Mouse (Mus musculus): ENCODE measurements around the gene Borcs6. TPM values are rescaled to one million over a fixed set of nuclear protein-coding genes. Genes with fewer than 3 reads are reported as not detected.

The Borcs6 gene
- polyA plus RNA-seq, 1 experiment from 2014 or later = 11.1 TPM

DNA sequence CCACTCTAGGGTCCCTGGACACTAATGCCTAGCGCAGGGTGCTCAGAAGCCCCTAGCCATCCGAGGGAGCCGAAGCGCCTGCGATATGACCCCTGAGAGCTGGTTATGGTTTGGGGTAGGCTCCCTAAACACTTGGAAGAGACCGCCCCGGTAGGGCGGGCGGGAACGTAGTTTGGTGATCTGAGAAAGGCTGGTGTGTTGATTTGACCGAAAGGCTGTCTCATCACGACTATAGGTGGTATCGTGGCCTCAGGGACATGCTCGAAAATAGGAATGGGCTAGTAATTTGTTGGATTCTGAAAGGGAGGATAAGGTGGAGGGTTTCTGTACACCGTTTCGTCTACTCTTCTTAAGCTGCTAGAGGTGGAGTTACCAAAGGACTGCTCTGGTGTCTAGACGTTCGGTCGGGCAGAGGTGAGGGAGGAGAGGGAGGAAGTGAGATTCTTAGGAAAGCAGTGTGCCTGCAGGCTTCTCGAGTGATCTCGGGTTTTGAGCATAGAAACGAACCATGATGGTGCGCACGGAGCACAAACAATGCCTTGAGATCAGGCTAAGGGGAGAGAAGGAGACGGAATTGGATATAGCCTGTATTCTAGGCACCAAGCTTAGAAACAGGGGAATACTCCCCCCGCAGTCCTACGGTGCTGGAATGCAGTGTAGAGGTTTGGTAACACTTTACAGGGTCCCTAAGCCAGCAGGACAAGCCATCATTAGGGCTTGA, 36.2 kb downstream of the Borcs6 start:
- H3K9ac ChIP-seq = peak overlapping the region; percentile 53
- no peak for ATAC-seq (ENCODE audit: low FRiP score)
- WGBS = 4% methylated on average over 27 of the region's 27 CpGs
- peaks cover 67% of the 10 kb centered on the region for H3K4me1 ChIP-seq
- no peaks in the 10 kb centered on the region for H3K9me3 ChIP-seq
- H3K27ac ChIP-seq = peak overlapping the region; percentile 63
- peak overlapping the region; percentile 45 for H3K4me3 ChIP-seq (replicated peaks)
- H3K27me3 ChIP-seq = no peaks in the 10 kb centered on the region
- H3K4me2 ChIP-seq = peak overlapping the region; percentile 72
- peaks cover 12% of the 10 kb centered on the region for H3K36me3 ChIP-seq (replicated peaks)

DNA sequence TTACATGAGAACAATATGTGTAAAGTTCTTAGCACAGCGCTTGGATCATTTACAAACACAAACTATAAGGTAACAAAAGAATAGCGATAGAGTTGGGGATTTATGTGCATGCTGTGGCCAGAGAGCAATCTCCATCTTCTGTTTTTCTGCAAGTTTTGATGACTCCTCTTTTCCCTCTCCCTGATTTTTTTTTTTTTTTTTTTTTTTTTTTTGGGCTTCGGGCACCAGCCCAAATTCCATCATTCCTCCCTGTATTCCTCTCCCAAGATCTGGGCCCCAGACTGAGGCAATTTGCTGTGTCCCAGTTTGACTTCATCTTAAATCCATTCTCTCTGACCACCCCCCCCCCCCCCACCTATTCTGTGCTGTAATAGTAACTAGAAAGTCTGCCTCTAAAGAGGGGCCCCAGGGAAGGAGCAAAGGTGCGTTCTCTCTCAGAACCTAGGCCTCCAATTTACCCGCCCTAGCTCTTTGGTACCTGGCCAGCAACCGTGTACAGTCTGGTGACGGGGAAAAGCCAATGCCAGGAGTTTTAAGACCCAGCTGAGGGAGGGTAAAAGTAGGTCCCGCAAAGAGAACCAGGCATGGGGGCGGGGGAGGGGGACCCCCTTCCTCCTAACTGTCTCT, 37.0 kb downstream of the Borcs6 start:
- Histone ChIP-seq H3K36me3 (replicated peaks) (peaks cover 14% of the 10 kb centered on the region), H3K27me3 (no peaks in the 10 kb centered on the region), H3K9ac (peak overlapping the region; percentile 44), H3K9me3 (no peaks in the 10 kb centered on the region), H3K4me2 (peak overlapping the region; percentile 72), H3K4me3 (replicated peaks) (peak overlapping the region; percentile 45), H3K27ac (peak overlapping the region; percentile 87), H3K4me1 (peaks cover 69% of the 10 kb centered on the region)
- ATAC-seq (ENCODE audit: low FRiP score) = no peak
- 12% methylated on average over 9 of the region's 9 CpGs for WGBS

DNA sequence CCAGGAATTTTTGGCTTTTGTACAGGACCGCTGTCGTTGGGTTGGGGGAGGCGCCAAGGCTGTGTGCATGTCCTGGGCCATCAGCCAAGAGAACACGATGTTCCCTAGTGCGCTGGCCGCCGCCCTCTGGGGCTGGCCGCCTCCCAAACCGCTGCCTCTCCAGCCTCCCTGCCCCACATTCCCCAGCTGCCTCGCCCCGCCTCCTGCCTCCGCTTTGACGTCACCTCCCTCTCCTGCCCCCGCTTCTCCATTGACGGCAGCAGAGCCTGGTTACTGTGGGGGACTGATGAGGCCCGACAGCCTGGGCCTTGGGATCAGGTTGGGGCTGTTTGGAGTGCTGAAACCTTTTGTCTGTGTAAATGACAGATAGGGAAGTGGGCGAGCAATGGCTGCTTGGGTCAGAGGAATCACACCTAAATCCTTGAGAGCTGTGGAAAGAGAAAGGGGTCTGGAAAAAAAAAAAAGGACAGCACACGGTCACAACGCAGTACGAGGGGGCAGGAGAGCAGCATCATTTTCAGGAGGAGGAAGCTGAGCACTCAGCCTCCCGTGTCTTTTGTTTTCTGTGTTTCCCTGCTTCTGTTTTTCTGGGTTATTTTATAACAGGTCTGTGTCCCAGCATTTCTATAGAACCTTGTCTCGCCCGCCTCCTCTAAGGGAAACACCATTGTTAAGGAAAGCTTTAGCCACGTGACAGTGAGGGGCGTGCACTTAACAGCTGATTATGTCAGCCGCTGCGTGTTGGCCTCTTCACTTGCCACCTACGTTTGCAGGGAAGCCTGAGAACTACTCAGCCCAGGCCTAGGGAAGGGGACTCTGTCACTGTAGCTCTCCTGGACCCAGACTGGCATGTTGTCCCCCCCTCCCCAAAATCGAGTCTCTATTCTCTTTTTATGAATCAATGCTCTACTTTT, 37.7 kb downstream of the Borcs6 start:
- H3K27ac ChIP-seq = peak overlapping the region; percentile 87
- peak overlapping the region; percentile 44 for H3K9ac ChIP-seq
- H3K4me3 ChIP-seq (replicated peaks) = peak overlapping the region; percentile 29
- no peaks in the 10 kb centered on the region for H3K9me3 ChIP-seq
- peaks cover 16% of the 10 kb centered on the region for H3K36me3 ChIP-seq (replicated peaks)
- H3K4me2 ChIP-seq = peak overlapping the region; percentile 72
- peaks cover 69% of the 10 kb centered on the region for H3K4me1 ChIP-seq
- H3K27me3 ChIP-seq = no peaks in the 10 kb centered on the region
- WGBS = 2% methylated on average over 29 of the region's 29 CpGs
- ATAC-seq (ENCODE audit: low FRiP score) = peak; percentile 15; the same call in 1 of the 2 replicates

DNA sequence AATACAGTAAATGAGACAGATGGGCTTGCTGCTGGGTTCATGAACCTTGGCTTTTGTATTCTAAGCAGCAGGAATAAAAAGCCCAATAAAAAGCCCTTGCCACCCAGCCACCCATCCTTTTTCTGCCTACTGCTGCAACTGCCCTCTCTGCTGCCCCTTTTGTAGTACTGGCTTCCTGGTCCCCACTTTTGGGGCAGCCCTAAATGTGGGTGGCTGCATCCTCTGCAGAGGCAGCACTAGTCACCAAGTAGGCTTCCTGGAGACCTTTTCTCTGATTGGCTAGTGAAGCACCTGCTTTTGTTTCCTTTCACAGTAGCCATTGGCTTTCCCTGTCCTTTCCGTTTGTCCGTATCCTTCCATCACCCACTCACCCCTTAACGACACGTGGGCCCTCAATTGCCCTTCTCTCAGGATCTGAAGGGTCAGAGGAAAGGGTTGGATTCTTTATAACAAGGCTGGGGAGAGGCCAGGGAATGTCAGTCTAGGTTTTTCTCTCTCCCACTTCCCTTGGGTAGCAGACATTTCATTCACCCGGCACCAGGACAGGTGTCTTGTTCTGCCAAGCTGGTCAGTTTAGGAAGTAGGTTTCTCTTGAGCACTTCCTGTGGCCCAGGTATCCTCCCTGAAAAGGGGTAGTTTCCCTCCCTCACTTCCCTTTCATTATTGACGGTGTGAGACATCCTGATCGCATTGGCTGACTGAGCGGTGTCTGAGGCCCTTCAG, 38.7 kb downstream of the Borcs6 start:
- peak overlapping the region; percentile 87 for H3K27ac ChIP-seq
- H3K4me3 ChIP-seq (replicated peaks) = peak overlapping the region; percentile 50
- peaks cover 69% of the 10 kb centered on the region for H3K4me1 ChIP-seq
- peaks cover 26% of the 10 kb centered on the region for H3K36me3 ChIP-seq (replicated peaks)
- no peaks in the 10 kb centered on the region for H3K27me3 ChIP-seq
- no peak for ATAC-seq (ENCODE audit: low FRiP score)
- no peaks in the 10 kb centered on the region for H3K9me3 ChIP-seq
- WGBS = 15% methylated on average over 8 of the region's 8 CpGs
- H3K9ac ChIP-seq = peak overlapping the region; percentile 44; the same call in 1 of the 2 replicates
- H3K4me2 ChIP-seq = peak overlapping the region; percentile 72

DNA sequence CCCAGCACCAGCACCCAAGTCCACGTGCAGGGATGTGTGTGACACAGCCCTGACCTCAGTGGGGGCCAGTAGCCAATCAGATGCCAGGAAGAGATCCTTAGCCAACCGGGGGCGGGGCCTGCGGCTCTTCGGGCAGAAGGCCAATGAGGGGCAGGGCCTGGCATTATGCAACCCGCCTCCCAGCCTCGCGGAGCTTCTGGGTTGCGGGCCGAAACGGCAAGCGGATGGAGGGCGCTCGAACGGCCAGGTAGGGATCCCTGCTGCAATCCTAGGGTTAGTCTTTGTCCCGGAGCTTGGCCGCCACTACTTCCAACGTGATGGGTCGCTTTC, 39.2 kb downstream of the Borcs6 start:
- H3K9ac ChIP-seq = peak overlapping the region; percentile 44
- no peaks in the 10 kb centered on the region for H3K9me3 ChIP-seq
- 1% methylated on average over 19 of the region's 19 CpGs for WGBS
- peaks cover 31% of the 10 kb centered on the region for H3K36me3 ChIP-seq (replicated peaks)
- H3K27ac ChIP-seq = peak overlapping the region; percentile 87
- peak overlapping the region; percentile 50 for H3K4me3 ChIP-seq (replicated peaks)
- H3K4me2 ChIP-seq = peak overlapping the region; percentile 72
- peak; percentile 54 for ATAC-seq (ENCODE audit: low FRiP score)
- no peaks in the 10 kb centered on the region for H3K27me3 ChIP-seq
- H3K4me1 ChIP-seq = peaks cover 69% of the 10 kb centered on the region

DNA sequence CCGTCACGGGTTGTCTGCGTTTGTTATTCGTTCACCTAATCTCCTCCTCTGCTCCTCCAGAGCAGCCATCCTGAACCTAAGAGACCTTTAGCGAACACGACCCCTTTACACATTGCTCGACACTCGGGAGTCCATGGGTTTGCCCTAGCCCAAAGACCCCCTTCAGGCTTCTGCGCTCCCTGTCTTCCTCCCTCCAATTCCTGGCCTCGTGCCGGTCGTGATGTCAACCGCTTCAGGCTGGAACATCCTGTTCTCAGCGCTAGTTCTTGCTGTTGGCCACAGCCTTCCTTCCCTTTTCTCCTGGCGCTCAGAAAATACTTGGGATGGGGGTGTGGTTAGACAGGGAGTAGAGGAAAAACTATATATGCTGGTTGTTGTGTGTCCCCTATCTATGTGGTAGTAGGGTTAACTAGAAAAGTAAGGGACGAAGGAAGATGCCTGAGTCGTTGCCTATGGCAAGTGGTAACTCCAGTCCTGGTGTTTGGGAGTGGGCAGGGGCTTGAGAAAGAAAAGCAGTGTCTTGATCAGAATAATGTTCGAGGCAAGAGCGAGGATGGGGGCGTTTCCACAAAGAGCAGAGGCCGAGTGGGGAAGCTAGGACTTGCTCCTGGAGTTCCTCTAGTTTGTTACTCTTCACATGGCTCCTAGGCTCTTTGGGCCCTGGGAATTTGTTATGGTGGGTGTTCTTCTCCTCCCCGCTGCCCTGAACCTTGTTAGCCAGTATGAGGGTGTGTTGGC, 39.8 kb downstream of the Borcs6 start:
- no peak for ATAC-seq (ENCODE audit: low FRiP score)
- H3K27me3 ChIP-seq = no peaks in the 10 kb centered on the region
- H3K27ac ChIP-seq = peak overlapping the region; percentile 87
- H3K9me3 ChIP-seq = no peaks in the 10 kb centered on the region
- peaks cover 64% of the 10 kb centered on the region for H3K4me1 ChIP-seq
- peak overlapping the region; percentile 50 for H3K4me3 ChIP-seq (replicated peaks)
- peaks cover 37% of the 10 kb centered on the region for H3K36me3 ChIP-seq (replicated peaks)
- under 1% methylated on average over 22 of the region's 22 CpGs for WGBS
- H3K4me2 ChIP-seq = peak overlapping the region; percentile 72
- peak overlapping the region; percentile 44 for H3K9ac ChIP-seq

DNA sequence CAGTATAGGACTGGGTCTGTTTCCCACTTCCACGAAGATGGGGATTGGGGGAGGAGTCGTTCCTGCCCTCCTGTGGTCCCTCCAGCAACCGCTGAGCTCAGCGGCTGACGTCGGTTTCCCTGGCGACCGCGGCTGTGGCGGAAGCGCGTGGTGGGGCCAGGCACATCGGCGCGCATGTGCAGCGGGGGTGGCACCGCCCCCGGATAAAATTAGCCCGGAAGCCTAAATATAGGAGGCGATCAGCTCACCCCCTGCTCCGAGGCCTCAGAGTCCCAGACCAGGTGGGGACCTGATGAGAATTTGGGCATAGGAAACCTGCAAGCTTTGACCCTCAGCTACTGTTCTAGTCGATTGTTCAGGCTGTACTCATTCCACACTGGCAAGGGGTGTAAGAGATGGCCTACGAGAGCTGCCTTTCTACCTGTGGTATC, 40.4 kb downstream of the Borcs6 start:
- peak overlapping the region; percentile 87 for H3K27ac ChIP-seq
- WGBS = under 1% methylated on average over 23 of the region's 23 CpGs

DNA sequence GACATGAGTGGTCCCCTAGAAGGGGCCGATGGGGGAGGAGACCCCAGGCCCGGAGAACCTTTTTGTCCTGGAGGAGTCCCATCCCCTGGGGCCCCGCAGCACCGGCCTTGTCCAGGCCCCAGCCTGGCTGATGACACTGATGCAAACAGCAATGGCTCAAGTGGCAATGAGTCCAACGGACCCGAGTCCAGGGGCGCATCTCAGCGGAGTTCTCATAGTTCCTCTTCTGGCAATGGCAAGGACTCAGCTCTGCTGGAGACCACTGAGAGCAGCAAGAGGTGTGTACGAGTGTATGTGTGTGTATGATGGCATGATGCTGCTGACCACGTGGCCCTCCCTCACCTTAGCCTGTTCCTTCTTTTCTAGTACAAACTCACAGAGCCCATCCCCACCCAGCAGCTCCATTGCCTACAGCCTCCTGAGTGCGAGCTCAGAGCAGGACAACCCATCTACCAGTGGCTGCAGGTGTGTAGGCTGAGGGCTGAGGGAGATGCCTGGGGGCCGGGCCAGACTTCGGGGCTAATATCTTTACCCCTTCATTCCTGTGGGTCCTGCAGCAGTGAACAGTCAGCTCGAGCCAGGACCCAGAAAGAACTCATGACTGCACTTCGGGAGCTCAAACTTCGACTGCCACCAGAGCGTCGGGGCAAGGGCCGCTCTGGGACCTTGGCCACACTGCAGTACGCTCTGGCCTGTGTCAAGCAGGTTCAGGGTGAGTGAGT, 41.3 kb downstream of the Borcs6 start:
- Histone ChIP-seq H3K36me3 (replicated peaks) (peaks cover 52% of the 10 kb centered on the region), H3K27ac (no peak overlapping the region), H3K4me3 (replicated peaks) (peak overlapping the region; percentile 50; the same call in 1 of the 2 replicates), H3K4me1 (peaks cover 53% of the 10 kb centered on the region), H3K9ac (peak overlapping the region; percentile 44), H3K9me3 (no peaks in the 10 kb centered on the region), H3K4me2 (peak overlapping the region; percentile 72), H3K27me3 (no peaks in the 10 kb centered on the region)
- WGBS = 90% methylated on average over 20 of the region's 20 CpGs
- no peak for ATAC-seq (ENCODE audit: low FRiP score)

More for the DNA sequence above, 40.4 kb downstream of the Borcs6 start:
- H3K9ac ChIP-seq = peak overlapping the region; percentile 44
- no peaks in the 10 kb centered on the region for H3K27me3 ChIP-seq
- H3K9me3 ChIP-seq = no peaks in the 10 kb centered on the region
- H3K36me3 ChIP-seq (replicated peaks) = peaks cover 43% of the 10 kb centered on the region
- H3K4me3 ChIP-seq (replicated peaks) = peak overlapping the region; percentile 50
- peaks cover 61% of the 10 kb centered on the region for H3K4me1 ChIP-seq
- peak; percentile 33 for ATAC-seq (ENCODE audit: low FRiP score)
- peak overlapping the region; percentile 72 for H3K4me2 ChIP-seq

DNA sequence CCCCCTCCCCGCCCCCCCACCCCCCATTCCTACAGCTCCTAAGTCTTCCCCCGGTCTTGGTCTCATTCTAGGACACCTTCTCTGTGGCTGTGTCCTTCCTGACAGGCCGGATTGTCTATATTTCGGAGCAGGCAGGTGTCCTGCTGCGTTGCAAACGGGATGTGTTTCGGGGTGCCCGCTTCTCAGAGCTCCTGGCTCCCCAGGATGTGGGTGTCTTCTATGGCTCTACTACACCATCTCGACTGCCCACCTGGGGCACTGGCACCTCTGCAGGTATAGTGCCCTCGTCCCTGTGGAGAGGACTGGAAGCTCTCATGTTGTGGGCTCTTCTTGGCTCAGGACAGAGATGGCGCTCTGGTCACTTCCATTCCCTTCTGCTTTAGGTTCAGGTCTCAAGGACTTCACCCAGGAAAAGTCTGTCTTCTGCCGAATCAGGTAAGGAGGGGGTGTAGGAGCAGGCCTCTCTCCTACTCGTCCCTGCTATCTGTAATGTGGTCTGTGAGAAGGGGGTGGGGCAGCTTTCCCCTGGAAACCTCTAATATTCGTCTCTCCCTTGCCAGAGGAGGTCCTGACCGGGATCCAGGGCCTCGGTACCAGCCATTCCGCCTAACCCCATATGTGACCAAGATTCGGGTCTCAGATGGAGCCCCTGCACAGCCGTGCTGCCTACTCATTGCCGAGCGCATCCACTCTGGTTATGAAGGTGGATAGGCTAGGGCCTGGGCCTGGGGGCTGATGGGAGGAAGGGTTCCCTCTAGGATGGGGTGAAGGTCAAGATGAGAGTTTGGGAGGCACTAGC, 42.3 kb downstream of the Borcs6 start:
- Histone ChIP-seq H3K27me3 (no peaks in the 10 kb centered on the region), H3K9ac (no peak overlapping the region), H3K4me2 (no peak overlapping the region), H3K4me1 (peaks cover 43% of the 10 kb centered on the region), H3K9me3 (no peaks in the 10 kb centered on the region), H3K27ac (no peak overlapping the region), H3K36me3 (replicated peaks) (peaks cover 62% of the 10 kb centered on the region), H3K4me3 (replicated peaks) (no peak overlapping the region)
- 93% methylated on average over 20 of the region's 21 CpGs for WGBS
- no peak for ATAC-seq (ENCODE audit: low FRiP score)

DNA sequence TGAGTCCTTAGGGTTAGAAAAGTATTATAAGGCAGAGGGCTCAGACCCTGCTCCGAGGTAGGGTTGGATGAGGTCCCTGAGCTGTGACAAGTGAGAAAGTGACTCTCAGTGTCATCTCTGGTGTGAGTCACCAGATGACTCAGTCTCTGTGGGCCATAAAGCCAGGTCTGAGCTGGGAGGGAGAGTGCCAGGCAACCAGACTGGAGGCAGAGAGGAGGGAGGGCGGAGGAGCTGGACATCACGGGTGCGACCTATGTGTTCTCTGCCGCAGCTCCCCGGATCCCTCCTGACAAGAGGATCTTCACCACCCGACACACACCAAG, 42.8 kb downstream of the Borcs6 start:
- Histone ChIP-seq H3K9ac (no peak overlapping the region), H3K4me2 (no peak overlapping the region), H3K27me3 (no peaks in the 10 kb centered on the region), H3K4me3 (replicated peaks) (no peak overlapping the region), H3K27ac (no peak overlapping the region), H3K9me3 (no peaks in the 10 kb centered on the region), H3K36me3 (replicated peaks) (peaks cover 68% of the 10 kb centered on the region), H3K4me1 (peaks cover 38% of the 10 kb centered on the region)
- ATAC-seq (ENCODE audit: low FRiP score) = no peak
- 94% methylated on average over 7 of the region's 7 CpGs for WGBS
